Mouse (Mus musculus) lung, postnatal 0 days (tissue): ENCODE measurements around the gene Ifitm6.

Source experiments
- CTCF ChIP-seq: IDR thresholded peaks from 2 replicates; pipeline ENCODE4 v1.5.1; 2016; ENCODE audit warnings: antibody characterized with exemption, mild to moderate bottlenecking
- EP300 ChIP-seq: IDR thresholded peaks from 2 replicates; pipeline ENCODE4 v1.6.1; 2016; ENCODE audit warnings: antibody characterized with exemption, mild to moderate bottlenecking, control low read depth

DNA sequence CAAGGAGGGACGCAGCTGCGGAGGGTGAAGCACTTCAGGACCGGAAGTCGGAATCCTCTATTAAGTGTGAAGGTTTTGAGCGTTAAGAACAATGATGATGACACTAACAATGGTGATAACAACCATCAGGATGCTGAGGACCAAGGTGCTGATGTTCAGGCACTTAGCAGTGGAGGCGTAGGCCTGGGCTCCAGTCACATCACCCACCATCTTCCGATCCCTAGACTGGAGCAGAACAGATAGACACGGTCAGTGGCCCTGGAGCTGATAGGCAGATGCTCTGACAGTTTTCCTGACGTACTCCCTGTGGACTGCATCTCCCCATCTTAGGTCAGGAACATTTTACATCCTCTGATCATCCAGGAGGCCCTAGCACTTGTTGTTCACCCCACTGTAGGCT is 8.1 kb downstream of the Ifitm6 start:
- TF ChIP-seq CTCF (no peak), EP300 (no peak)
